Mouse (Mus musculus) olfactory bulb, adult 2 months (tissue): ENCODE measurements around the gene Zfp317.

Source experiments
- CTCF ChIP-seq: fragments of 200-500 bp; IDR thresholded peaks from 2 replicates; pipeline ENCODE4 v1.5.1; 2012; ENCODE audit warnings: low read depth, mild to moderate bottlenecking, low read length, moderate library complexity; ENCODE audit not compliant: insufficient read depth
- POLR2A ChIP-seq: fragments of 200-500 bp; IDR thresholded peaks from 2 replicates; pipeline ENCODE4 v1.6.1; 2012; ENCODE audit warnings: mild to moderate bottlenecking, low read depth, low read length, moderate library complexity; ENCODE audit not compliant: insufficient read depth

- TF ChIP-seq CTCF = no peak
- no peak for TF ChIP-seq POLR2A
Observed at GRCm38 (mm10) chr9:19691426-19691825, 69.5 kb downstream of the Zfp317 start.
